Mouse (Mus musculus): Measurements from ENCODE around the gene Krtap3-3. TPM values are rescaled to one million over a fixed set of nuclear protein-coding genes. Genes with fewer than 3 reads are reported as not detected.
"Not testable (repeated sequence)": the region's sequence is repeated elsewhere in the genome, so short reads cannot be mapped to it uniquely, and the experiment has no call there.

The Krtap3-3 gene
- polyA plus RNA-seq (2014; fragmentation: Nextera tagmentation; extraction: Ambion mirVana): not detected in 2 replicates

DNA sequence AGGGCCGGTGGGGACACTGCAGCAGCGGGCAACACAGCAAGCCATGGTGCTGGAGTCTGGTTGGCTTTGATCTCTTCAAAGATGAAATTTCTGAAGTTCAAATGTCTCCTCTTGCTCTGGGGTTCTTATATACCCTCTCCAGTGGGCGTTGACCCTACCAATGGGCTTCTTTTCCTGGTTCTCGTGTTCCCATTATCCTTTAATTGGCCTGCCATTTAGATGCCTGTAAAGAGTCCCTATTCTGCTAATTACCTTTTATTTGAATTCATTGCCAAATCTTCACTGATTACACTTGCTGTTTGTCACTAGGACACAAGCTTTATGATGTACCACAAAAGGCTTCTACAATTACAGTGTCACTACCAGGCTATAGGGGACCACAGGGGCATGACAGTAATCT, at the start of gene Krtap3-3:
TSS of gene Krtap3-3 (minus strand) at position 101 of the 400 bp plus-strand sequence.
- Histone ChIP-seq H3K27ac (replicated peaks; ENCODE audit: low read depth, low read length) (no peak within 1 kb of the TSS), H3K27me3 (ENCODE audit: control insufficient read depth, insufficient read depth, low read length) (no peaks in the 10 kb centered on the region), H3K9me3 (ENCODE audit: control insufficient read depth, low read length) (no peaks in the 10 kb centered on the region), H3K9ac (ENCODE audit: low read length) (no peak within 1 kb of the TSS), H3K4me1 (ENCODE audit: control insufficient read depth, insufficient read depth, low read length) (no peaks in the 10 kb centered on the region), H3K36me3 (ENCODE audit: control insufficient read depth, insufficient read depth, low read length) (no peaks in the 10 kb centered on the region), H3K4me3 (ENCODE audit: low read depth, low read length) (no peak within 1 kb of the TSS), H3K4me2 (ENCODE audit: low read depth, severe bottlenecking) (no peak within 1 kb of the TSS)
- 62% methylated on average over 4 of the region's 4 CpGs for WGBS
- ATAC-seq (ENCODE audit: insufficient number of reproducible peaks, low FRiP score, low TSS enrichment, low read depth): no peak
- DNase-seq (ENCODE audit: low spot score): no peak

DNA sequence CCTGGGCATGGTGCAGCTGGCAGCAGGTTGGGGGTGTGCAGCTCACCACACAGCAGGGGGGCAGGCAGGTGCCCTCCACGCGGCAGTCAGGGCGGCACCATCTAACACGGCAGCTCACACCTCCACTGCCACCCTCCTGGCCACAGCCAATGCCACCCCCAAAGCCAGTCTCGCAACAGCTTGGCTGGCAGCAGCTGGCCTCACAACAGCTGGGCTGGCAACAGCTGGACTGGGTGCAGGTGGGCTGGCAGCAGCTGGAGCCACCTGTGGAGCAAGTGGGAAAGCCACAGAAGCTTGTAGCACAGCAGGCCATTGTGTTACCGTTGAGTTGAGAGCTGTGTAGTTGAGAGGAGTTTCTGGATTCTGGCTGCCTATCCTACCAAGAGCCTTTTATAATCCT, 47.1 kb upstream of the Krtap3-3 start, which contains the start of gene Krtap9-3:
TSS of gene Krtap9-3 (minus strand) at position 364 of the 400 bp plus-strand sequence.
- H3K9me3 ChIP-seq (ENCODE audit: control insufficient read depth, low read length); H3K27me3 ChIP-seq (ENCODE audit: control insufficient read depth, insufficient read depth, low read length); H3K4me2 ChIP-seq (ENCODE audit: low read depth, severe bottlenecking); H3K9ac ChIP-seq (ENCODE audit: low read length); H3K36me3 ChIP-seq (ENCODE audit: control insufficient read depth, insufficient read depth, low read length); ATAC-seq (ENCODE audit: insufficient number of reproducible peaks, low FRiP score, low TSS enrichment, low read depth); H3K4me3 ChIP-seq (ENCODE audit: low read depth, low read length); DNase-seq (ENCODE audit: low spot score); H3K27ac ChIP-seq (replicated peaks; ENCODE audit: low read depth, low read length); H3K4me1 ChIP-seq (ENCODE audit: control insufficient read depth, insufficient read depth, low read length): not testable (repeated sequence)
- 80% methylated on average over 3 of the region's 6 CpGs for WGBS

DNA sequence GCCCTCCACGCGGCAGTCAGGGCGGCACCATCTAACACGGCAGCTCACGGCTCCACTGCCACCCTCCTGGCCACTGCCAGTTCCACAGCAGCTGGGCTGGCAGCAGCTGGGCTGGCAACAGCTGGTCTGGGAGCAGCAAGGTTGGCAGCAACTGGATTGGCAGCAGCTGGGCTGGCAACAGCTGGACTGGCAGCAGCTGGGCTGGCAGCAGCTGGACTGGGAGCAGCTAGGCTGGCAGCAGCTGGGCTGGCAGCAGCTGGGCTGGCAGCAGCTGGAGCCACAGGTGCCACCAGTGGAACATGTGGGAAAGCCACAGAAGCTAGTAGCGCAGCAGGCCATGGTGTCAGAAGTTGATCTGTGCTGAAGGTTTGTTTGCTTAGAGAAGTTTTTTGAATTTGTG, 40.3 kb upstream of the Krtap3-3 start, which contains the start of gene Krtap1-3:
TSS of gene Krtap1-3 (minus strand) at position 359 of the 400 bp plus-strand sequence.
- no peaks in the 10 kb centered on the region for H3K27me3 ChIP-seq (ENCODE audit: control insufficient read depth, insufficient read depth, low read length)
- no peak within 1 kb of the TSS for H3K4me2 ChIP-seq (ENCODE audit: low read depth, severe bottlenecking)
- 83% methylated on average over 6 of the region's 6 CpGs for WGBS
- no peak within 1 kb of the TSS for H3K4me3 ChIP-seq (ENCODE audit: low read depth, low read length)
- H3K4me1 ChIP-seq (ENCODE audit: control insufficient read depth, insufficient read depth, low read length): no peaks in the 10 kb centered on the region
- ATAC-seq (ENCODE audit: insufficient number of reproducible peaks, low FRiP score, low TSS enrichment, low read depth) (no peak), DNase-seq (ENCODE audit: low spot score) (no peak)
- H3K9ac ChIP-seq (ENCODE audit: low read length): no peak within 1 kb of the TSS
- H3K27ac ChIP-seq (replicated peaks; ENCODE audit: low read depth, low read length): no peak within 1 kb of the TSS
- no peaks in the 10 kb centered on the region for H3K36me3 ChIP-seq (ENCODE audit: control insufficient read depth, insufficient read depth, low read length)
- H3K9me3 ChIP-seq (ENCODE audit: control insufficient read depth, low read length): no peaks in the 10 kb centered on the region

DNA sequence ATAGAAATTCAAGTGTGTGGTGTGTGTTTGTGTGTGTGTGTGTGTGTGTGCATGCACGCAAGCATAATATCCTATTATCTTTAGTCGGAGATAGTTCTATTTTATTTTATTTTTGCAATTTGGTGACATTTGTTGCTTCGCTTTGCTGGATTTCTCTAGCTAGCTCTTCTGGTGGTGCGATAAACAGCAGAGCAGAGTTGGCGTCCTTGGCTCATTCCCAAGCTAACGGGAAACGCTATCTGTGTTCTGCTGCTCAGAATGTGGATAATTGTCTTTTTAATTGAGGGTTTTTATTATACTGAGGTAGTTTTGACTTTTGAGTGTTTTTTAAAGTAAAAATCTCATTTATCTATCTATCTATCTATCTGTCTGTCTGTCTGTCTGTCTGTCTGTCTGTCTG, 34.4 kb upstream of the Krtap3-3 start:
- Histone ChIP-seq H3K27ac (replicated peaks; ENCODE audit: low read depth, low read length) (no peak overlapping the region), H3K36me3 (ENCODE audit: control insufficient read depth, insufficient read depth, low read length) (no peaks in the 10 kb centered on the region), H3K27me3 (ENCODE audit: control insufficient read depth, insufficient read depth, low read length) (no peaks in the 10 kb centered on the region), H3K4me3 (ENCODE audit: low read depth, low read length) (no peak overlapping the region), H3K4me1 (ENCODE audit: control insufficient read depth, insufficient read depth, low read length) (no peaks in the 10 kb centered on the region), H3K4me2 (ENCODE audit: low read depth, severe bottlenecking) (no peak overlapping the region), H3K9me3 (ENCODE audit: control insufficient read depth, low read length) (no peaks in the 10 kb centered on the region), H3K9ac (ENCODE audit: low read length) (no peak overlapping the region)
- DNase-seq (ENCODE audit: low spot score) (no peak), ATAC-seq (ENCODE audit: insufficient number of reproducible peaks, low FRiP score, low TSS enrichment, low read depth) (no peak)
- 89% methylated on average over 7 of the region's 7 CpGs for WGBS

DNA sequence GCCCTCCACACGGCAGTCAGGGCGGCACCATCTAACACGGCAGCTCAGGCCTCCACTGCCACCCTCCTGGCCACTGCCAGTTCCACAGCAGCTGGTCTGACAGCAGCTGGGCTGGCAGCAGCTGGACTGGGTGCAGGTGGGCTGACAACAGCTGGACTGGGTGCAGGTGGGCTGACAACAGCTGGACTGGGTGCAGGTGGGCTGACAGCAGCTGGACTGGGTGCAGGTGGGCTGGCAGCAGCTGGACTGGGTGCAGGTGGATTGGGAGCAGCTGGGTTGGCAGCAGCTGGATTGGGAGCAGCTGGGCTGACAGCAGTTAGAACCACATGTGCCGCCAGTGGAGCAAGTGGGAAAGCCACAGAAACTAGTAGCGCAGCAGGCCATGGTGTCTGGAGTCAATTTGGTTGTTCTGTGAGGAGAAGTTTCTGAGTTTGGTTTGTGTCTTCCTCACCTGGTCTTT, 32.6 kb upstream of the Krtap3-3 start, which contains the start of gene Krtap1-4:
TSS of gene Krtap1-4 (minus strand) at position 410 of the 460 bp plus-strand sequence.
- no peak within 1 kb of the TSS for H3K4me3 ChIP-seq (ENCODE audit: low read depth, low read length)
- H3K27ac ChIP-seq (replicated peaks; ENCODE audit: low read depth, low read length): no peak within 1 kb of the TSS
- ATAC-seq (ENCODE audit: insufficient number of reproducible peaks, low FRiP score, low TSS enrichment, low read depth) (no peak), DNase-seq (ENCODE audit: low spot score) (peak; percentile 20)
- no peaks in the 10 kb centered on the region for H3K27me3 ChIP-seq (ENCODE audit: control insufficient read depth, insufficient read depth, low read length)
- no peak within 1 kb of the TSS for H3K9ac ChIP-seq (ENCODE audit: low read length)
- WGBS: 65% methylated on average over 5 of the region's 5 CpGs
- no peaks in the 10 kb centered on the region for H3K36me3 ChIP-seq (ENCODE audit: control insufficient read depth, insufficient read depth, low read length)
- H3K9me3 ChIP-seq (ENCODE audit: control insufficient read depth, low read length): no peaks in the 10 kb centered on the region
- H3K4me2 ChIP-seq (ENCODE audit: low read depth, severe bottlenecking): no peak within 1 kb of the TSS
- H3K4me1 ChIP-seq (ENCODE audit: control insufficient read depth, insufficient read depth, low read length): no peaks in the 10 kb centered on the region

DNA sequence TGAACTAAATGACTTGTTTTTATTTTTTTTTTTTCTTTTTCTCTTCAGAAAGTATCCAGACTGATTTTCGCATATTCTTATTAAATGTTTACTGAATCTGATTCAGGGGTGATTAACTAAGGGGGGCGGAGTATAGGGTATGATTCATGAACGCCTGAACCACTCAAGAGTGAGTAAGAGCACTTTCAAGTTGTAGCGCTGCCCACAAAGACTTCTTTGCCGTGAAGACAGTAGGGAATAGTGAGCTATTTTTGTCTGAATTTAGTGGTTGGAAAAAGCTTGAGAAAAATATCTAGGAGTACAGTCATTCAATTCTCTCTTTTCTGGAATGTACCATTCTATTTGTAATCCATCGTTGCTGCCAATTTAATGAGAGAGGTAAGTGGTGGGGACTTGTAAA, 30.9 kb upstream of the Krtap3-3 start:
- ATAC-seq (ENCODE audit: insufficient number of reproducible peaks, low FRiP score, low TSS enrichment, low read depth): no peak
- DNase-seq (ENCODE audit: low spot score): no peak
- WGBS: 89% methylated on average over 6 of the region's 6 CpGs

DNA sequence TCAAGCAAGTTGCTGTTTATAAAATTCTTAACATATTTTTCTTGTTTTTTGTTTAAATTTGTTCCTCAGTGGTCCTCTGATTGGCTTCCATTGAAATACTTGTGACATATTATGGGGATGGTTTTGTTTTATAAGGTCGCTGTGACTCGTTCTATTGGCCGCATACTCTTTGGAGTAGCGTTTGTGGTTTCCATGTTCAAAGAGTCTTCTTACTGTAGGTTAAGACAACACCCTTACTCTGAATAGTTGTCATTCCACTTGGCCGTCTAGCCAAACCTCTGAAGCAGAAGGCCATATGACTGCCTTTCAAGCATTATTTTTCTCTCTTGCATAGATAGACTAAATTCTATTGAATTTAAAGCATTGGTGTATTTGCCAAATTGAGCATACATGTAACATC, 30.4 kb upstream of the Krtap3-3 start:
- WGBS: 94% methylated on average over 5 of the region's 5 CpGs
- ATAC-seq (ENCODE audit: insufficient number of reproducible peaks, low FRiP score, low TSS enrichment, low read depth): no peak
- Histone ChIP-seq H3K36me3 (ENCODE audit: control insufficient read depth, insufficient read depth, low read length) (no peaks in the 10 kb centered on the region), H3K9me3 (ENCODE audit: control insufficient read depth, low read length) (no peaks in the 10 kb centered on the region), H3K4me2 (ENCODE audit: low read depth, severe bottlenecking) (no peak overlapping the region), H3K9ac (ENCODE audit: low read length) (no peak overlapping the region), H3K27me3 (ENCODE audit: control insufficient read depth, insufficient read depth, low read length) (no peaks in the 10 kb centered on the region), H3K4me3 (ENCODE audit: low read depth, low read length) (no peak overlapping the region), H3K27ac (replicated peaks; ENCODE audit: low read depth, low read length) (no peak overlapping the region), H3K4me1 (ENCODE audit: control insufficient read depth, insufficient read depth, low read length) (no peaks in the 10 kb centered on the region)
- no peak for DNase-seq (ENCODE audit: low spot score)

More for the DNA sequence above, 30.9 kb upstream of the Krtap3-3 start:
- Histone ChIP-seq H3K36me3 (ENCODE audit: control insufficient read depth, insufficient read depth, low read length) (no peaks in the 10 kb centered on the region), H3K9me3 (ENCODE audit: control insufficient read depth, low read length) (no peaks in the 10 kb centered on the region), H3K4me1 (ENCODE audit: control insufficient read depth, insufficient read depth, low read length) (no peaks in the 10 kb centered on the region), H3K4me3 (ENCODE audit: low read depth, low read length) (no peak overlapping the region), H3K4me2 (ENCODE audit: low read depth, severe bottlenecking) (no peak overlapping the region), H3K27me3 (ENCODE audit: control insufficient read depth, insufficient read depth, low read length) (no peaks in the 10 kb centered on the region), H3K27ac (replicated peaks; ENCODE audit: low read depth, low read length) (no peak overlapping the region), H3K9ac (ENCODE audit: low read length) (no peak overlapping the region)

DNA sequence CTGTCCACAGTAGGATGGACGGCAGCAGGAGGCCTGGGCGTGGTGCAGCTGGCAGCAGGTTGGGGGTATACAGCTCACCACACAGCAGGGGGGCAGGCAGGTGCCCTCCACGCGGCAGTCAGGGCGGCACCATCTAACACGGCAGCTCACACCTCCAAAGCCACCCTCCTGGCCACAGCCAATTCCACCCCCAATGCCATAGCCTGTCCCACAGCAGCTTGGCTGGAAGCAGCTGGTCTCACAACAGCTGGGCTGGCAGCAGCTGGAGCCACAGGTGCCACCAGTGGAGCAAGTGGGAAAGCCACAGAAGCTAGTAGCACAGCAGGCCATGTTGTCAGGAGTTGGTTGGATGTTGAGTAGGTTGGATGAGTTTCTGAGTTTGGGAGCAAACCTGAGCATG, 30.0 kb upstream of the Krtap3-3 start, which contains the start of gene Krtap1-5:
TSS of gene Krtap1-5 (minus strand) at position 381 of the 400 bp plus-strand sequence.
- ATAC-seq (ENCODE audit: insufficient number of reproducible peaks, low FRiP score, low TSS enrichment, low read depth): no peak

DNA sequence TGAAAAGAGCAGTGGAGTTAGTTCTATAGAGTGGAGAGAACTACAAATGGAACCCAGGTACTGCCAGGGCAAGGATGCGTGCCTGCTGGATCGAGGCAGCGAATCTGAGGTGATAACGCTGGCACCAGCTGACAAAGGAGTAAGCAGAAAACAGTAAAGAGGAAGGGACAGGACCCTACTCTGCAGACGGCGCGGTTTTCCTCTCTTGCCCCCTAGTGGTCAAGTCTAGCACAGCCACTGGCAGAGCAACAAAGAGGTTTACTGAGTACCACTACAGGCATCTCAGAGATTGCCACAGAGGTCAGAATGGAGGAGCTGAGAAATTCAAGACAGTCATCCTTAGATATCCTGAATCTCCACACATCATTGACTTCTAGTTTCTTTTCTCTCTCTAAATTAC, 23.4 kb upstream of the Krtap3-3 start:
- no peak overlapping the region for H3K9ac ChIP-seq (ENCODE audit: low read length)
- no peaks in the 10 kb centered on the region for H3K27me3 ChIP-seq (ENCODE audit: control insufficient read depth, insufficient read depth, low read length)
- 6% methylated on average over 7 of the region's 7 CpGs for WGBS
- no peak overlapping the region for H3K4me3 ChIP-seq (ENCODE audit: low read depth, low read length)
- ATAC-seq (ENCODE audit: insufficient number of reproducible peaks, low FRiP score, low TSS enrichment, low read depth): peak; percentile 62; the same call in 1 of the 2 replicates
- H3K9me3 ChIP-seq (ENCODE audit: control insufficient read depth, low read length): no peaks in the 10 kb centered on the region
- no peaks in the 10 kb centered on the region for H3K36me3 ChIP-seq (ENCODE audit: control insufficient read depth, insufficient read depth, low read length)
- peak overlapping the region; percentile 33; the same call in 1 of the 2 replicates for H3K4me2 ChIP-seq (ENCODE audit: low read depth, severe bottlenecking)
- H3K27ac ChIP-seq (replicated peaks; ENCODE audit: low read depth, low read length): no peak overlapping the region
- DNase-seq (ENCODE audit: low spot score): peak; percentile 90
- H3K4me1 ChIP-seq (ENCODE audit: control insufficient read depth, insufficient read depth, low read length): no peaks in the 10 kb centered on the region

More for the DNA sequence above, 30.0 kb upstream of the Krtap3-3 start, which contains the start of gene Krtap1-5:
- Histone ChIP-seq H3K9me3 (ENCODE audit: control insufficient read depth, low read length) (no peaks in the 10 kb centered on the region), H3K27ac (replicated peaks; ENCODE audit: low read depth, low read length) (no peak within 1 kb of the TSS), H3K9ac (ENCODE audit: low read length) (no peak within 1 kb of the TSS), H3K27me3 (ENCODE audit: control insufficient read depth, insufficient read depth, low read length) (no peaks in the 10 kb centered on the region), H3K4me3 (ENCODE audit: low read depth, low read length) (no peak within 1 kb of the TSS), H3K36me3 (ENCODE audit: control insufficient read depth, insufficient read depth, low read length) (no peaks in the 10 kb centered on the region), H3K4me2 (ENCODE audit: low read depth, severe bottlenecking) (no peak within 1 kb of the TSS), H3K4me1 (ENCODE audit: control insufficient read depth, insufficient read depth, low read length) (no peaks in the 10 kb centered on the region)
- no peak for DNase-seq (ENCODE audit: low spot score)
- 77% methylated on average over 6 of the region's 6 CpGs for WGBS
